Mouse (Mus musculus): ENCODE results near the gene Il4ra.

DNA sequence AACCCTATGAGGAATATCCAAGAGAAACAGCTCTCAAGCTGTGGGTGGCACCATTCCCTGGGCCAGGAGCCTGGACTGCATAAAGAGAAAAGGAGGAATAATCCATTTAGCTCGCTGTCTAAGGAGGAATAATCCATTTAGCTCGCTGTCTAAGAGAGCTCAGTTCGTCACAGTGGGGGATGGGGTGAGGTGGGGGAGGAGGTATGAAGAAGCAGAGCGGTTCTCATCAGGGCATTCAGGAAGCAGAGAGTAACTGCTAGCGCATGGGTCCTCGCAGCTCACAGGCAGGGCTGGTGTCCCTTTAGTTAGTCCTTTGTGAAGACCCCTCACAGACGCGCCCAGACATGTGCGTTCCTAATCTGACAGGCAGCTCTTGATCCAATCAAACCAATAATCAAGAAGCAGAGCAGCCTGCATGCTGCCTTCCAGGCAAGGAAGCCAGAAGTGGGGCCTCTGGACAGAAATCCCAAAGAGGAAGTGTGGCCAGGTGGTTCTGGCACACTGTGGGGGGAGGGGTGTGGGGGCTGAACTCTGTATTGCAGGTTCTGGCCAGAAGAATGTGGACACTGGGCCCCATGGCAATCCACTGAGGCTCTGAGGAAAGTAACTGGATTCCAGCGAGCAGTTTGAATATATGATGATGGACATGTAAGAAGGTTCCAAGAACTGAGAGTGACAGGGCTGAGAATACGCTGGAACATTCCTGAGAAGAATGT lies 9.4 kb upstream of the Il4ra start:
- TF ChIP-seq CTCF (IDR thresholded peaks at IDR 0.05; ENCODE audit: low read depth, low read length): no peak
- TF ChIP-seq POLR2A (IDR thresholded peaks at IDR 0.05; ENCODE audit: borderline replicate concordance, low read depth, low read length): no peak

Measured in bone marrow macrophage, adult 2 months (primary cell).